Comparison of ENCODE assay signal across 8 mouse cellular contexts in the genomic region with DNA sequence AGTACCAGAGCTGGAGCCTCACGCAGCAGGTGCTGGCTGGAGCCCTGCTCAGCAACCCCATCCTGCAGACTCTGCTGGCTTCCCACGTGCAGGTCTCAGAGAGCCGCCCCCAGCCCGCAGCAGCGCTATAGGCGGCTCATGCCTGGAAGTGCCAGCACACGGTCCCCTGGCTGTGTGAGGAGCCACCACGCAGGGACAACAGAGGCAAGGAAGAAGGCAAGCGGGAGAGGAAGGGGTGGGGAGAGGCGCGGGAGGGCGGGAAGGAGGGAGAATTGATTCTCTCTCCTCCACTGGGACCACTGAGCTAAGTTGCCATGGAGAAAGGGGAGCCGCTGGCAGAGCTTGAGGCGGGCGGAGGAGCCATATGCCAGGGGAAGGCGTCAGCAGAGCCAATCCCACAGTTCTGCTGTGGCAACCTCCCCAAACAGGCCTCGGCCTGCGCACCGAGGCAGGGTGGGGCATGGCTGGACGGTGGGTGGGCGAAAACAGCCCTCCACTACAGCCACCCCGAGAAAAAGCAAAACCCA.
DNase-seq lines count a peak whose midpoint lies in the region; ATAC-seq and TF ChIP-seq lines count a peak whose summit lies in the region.

No protein-coding gene starts in this region.

- 0 out of 2 replicates have a peak, but pooled peaks cover 4% of the 10 kb centered on the region for H3K4me1 ChIP-seq in lung, postnatal 0 days (ENCODE audit: insufficient read depth, low read depth, low read length)
- H3K4me1 ChIP-seq in forebrain, embryonic 11.5 days (replicated peaks; ENCODE audit: control insufficient read depth, insufficient read depth, low read length) = peaks cover 30% of the 10 kb centered on the region
- peaks cover 17% of the 10 kb centered on the region for H3K4me1 ChIP-seq in intestine, embryonic 14.5 days (replicated peaks; ENCODE audit: control insufficient read depth, insufficient read depth, low read length)
- H3K4me1 ChIP-seq in liver, embryonic 14.5 days (replicated peaks; ENCODE audit: control insufficient read depth in 2 of 2, insufficient read depth in 2 of 2, low read length in 1 of 2) = peaks cover 12 to 29% of the 10 kb centered on the region in 2 experiments
- H3K4me1 ChIP-seq in stomach, postnatal 0 days (replicated peaks; ENCODE audit: control insufficient read depth, insufficient read depth) = peaks cover 3% of the 10 kb centered on the region; the same call in 1 of the 2 replicates

- H3K4me3 ChIP-seq in lung, postnatal 0 days (ENCODE audit: low read depth, low read length) = no peak overlapping the region
- peak overlapping the region; percentile 16 for H3K4me3 ChIP-seq in forebrain, embryonic 11.5 days (ENCODE audit: low read depth, low read length)
- H3K4me3 ChIP-seq in intestine, embryonic 14.5 days (ENCODE audit: low read depth, low read length) = no peak overlapping the region
- H3K4me3 ChIP-seq in liver, embryonic 14.5 days (ENCODE audit: insufficient read depth in 1 of 2, low read depth in 2 of 2, low read length in 2 of 2) = no peak overlapping the region
- no peak overlapping the region for H3K4me3 ChIP-seq in stomach, postnatal 0 days (ENCODE audit: low read depth, low read length)

- TF ChIP-seq CTCF in lung, postnatal 0 days (IDR thresholded peaks at IDR 0.05) = no peak
- no peak for TF ChIP-seq CTCF in liver, embryonic 14.5 days (IDR thresholded peaks at IDR 0.05; ENCODE audit: low read depth)
- no peak for TF ChIP-seq CTCF in stomach, postnatal 0 days (IDR thresholded peaks at IDR 0.05; ENCODE audit: low read depth)

- H3K9ac ChIP-seq in lung, postnatal 0 days (replicated peaks; ENCODE audit: low read depth) = no peak overlapping the region
- H3K9ac ChIP-seq in forebrain, embryonic 11.5 days (ENCODE audit: low read length) = peak overlapping the region; percentile 48
- H3K9ac ChIP-seq in intestine, embryonic 14.5 days (ENCODE audit: low read length) = no peak overlapping the region
- no peak overlapping the region for H3K9ac ChIP-seq in liver, embryonic 14.5 days (replicated peaks)
- peak overlapping the region; percentile 35; the same call in 1 of the 2 replicates for H3K9ac ChIP-seq in stomach, postnatal 0 days (ENCODE audit: low read length)

- no peak overlapping the region for H3K4me2 ChIP-seq in lung, postnatal 0 days (replicated peaks; ENCODE audit: low read depth, low read length)
- H3K4me2 ChIP-seq in forebrain, embryonic 11.5 days (ENCODE audit: low read depth, low read length, severe bottlenecking) = peak overlapping the region; percentile 40
- H3K4me2 ChIP-seq in intestine, embryonic 14.5 days (ENCODE audit: low read length) = peak overlapping the region; percentile 28
- H3K4me2 ChIP-seq in liver, embryonic 14.5 days (ENCODE audit: low read depth) = peak overlapping the region; percentile 32; the same call in 1 of the 2 replicates
- H3K4me2 ChIP-seq in stomach, postnatal 0 days (replicated peaks; ENCODE audit: low read depth) = peak overlapping the region; percentile 25

- no peaks in the 10 kb centered on the region for H3K9me3 ChIP-seq in lung, postnatal 0 days (ENCODE audit: low read length)
- H3K9me3 ChIP-seq in forebrain, embryonic 11.5 days (ENCODE audit: control insufficient read depth, low read length) = no peaks in the 10 kb centered on the region
- no peaks in the 10 kb centered on the region for H3K9me3 ChIP-seq in intestine, embryonic 14.5 days (ENCODE audit: control insufficient read depth, low read length)
- H3K9me3 ChIP-seq in liver, embryonic 14.5 days (ENCODE audit: control insufficient read depth, low read length) = no peaks in the 10 kb centered on the region
- H3K9me3 ChIP-seq in stomach, postnatal 0 days (ENCODE audit: control insufficient read depth, low read length) = no peaks in the 10 kb centered on the region

- TF ChIP-seq EP300 in lung, postnatal 0 days (IDR thresholded peaks at IDR 0.05) = no peak
- TF ChIP-seq EP300 in liver, embryonic 14.5 days (IDR thresholded peaks at IDR 0.05; ENCODE audit: low read depth) = no peak
- no peak for TF ChIP-seq EP300 in stomach, postnatal 0 days (optimal IDR thresholded peaks at IDR 0.05)

- H3K27ac ChIP-seq in lung, postnatal 0 days (ENCODE audit: low read length) = 0 out of 2 replicates have a peak overlapping the region, but pooled peaks have one; percentile 9
- H3K27ac ChIP-seq in forebrain, embryonic 11.5 days (ENCODE audit: low read depth, low read length) = peak overlapping the region; percentile 51; the same call in 1 of the 2 replicates
- H3K27ac ChIP-seq in intestine, embryonic 14.5 days (ENCODE audit: low read depth) = no peak overlapping the region
- H3K27ac ChIP-seq in liver, embryonic 14.5 days = no peak overlapping the region
- 0 out of 2 replicates have a peak overlapping the region, but pooled peaks have one; percentile 24 for H3K27ac ChIP-seq in stomach, postnatal 0 days (replicated peaks)

- no peaks in the 10 kb centered on the region for H3K27me3 ChIP-seq in lung, postnatal 0 days (replicated peaks; ENCODE audit: insufficient read depth, low read length)
- no peaks in the 10 kb centered on the region for H3K27me3 ChIP-seq in forebrain, embryonic 11.5 days (ENCODE audit: control insufficient read depth, insufficient read depth, low read length)
- H3K27me3 ChIP-seq in intestine, embryonic 14.5 days (replicated peaks; ENCODE audit: control insufficient read depth, insufficient read depth, low read length) = no peaks in the 10 kb centered on the region
- H3K27me3 ChIP-seq in liver, embryonic 14.5 days (ENCODE audit: control insufficient read depth, insufficient read depth, low read length) = no peaks in the 10 kb centered on the region
- no peaks in the 10 kb centered on the region for H3K27me3 ChIP-seq in stomach, postnatal 0 days (ENCODE audit: control insufficient read depth, insufficient read depth, low read length)

- DNase-seq in lung, postnatal 0 days (ENCODE audit: low spot score) = no peak
- no peak for DNase-seq in lung, postnatal 36 days
- peak; percentile 72 for DNase-seq in forebrain, embryonic 11.5 days (ENCODE audit: low spot score)
- no peak for DNase-seq in intestine, embryonic 14.5 days (ENCODE audit: low spot score)
- DNase-seq in liver, embryonic 14.5 days (ENCODE audit: low read depth in 3 of 3, low spot score in 3 of 3) = no peak
- peak; percentile 38 for DNase-seq in stomach, postnatal 0 days (ENCODE audit: low spot score)
- no peak for DNase-seq in kidney, adult 8-10 months

- H3K36me3 ChIP-seq in lung, postnatal 0 days (ENCODE audit: insufficient read depth, low read length) = no peaks in the 10 kb centered on the region
- H3K36me3 ChIP-seq in forebrain, embryonic 11.5 days (ENCODE audit: control insufficient read depth, insufficient read depth, low read length) = no peaks in the 10 kb centered on the region
- H3K36me3 ChIP-seq in intestine, embryonic 14.5 days (ENCODE audit: control insufficient read depth, insufficient read depth, low read length) = no peaks in the 10 kb centered on the region
- no peaks in the 10 kb centered on the region for H3K36me3 ChIP-seq in liver, embryonic 14.5 days (replicated peaks; ENCODE audit: control insufficient read depth, insufficient read depth, low read depth)
- no peaks in the 10 kb centered on the region for H3K36me3 ChIP-seq in stomach, postnatal 0 days (ENCODE audit: control insufficient read depth, insufficient read depth, low read length)

- peak; percentile 33 for ATAC-seq in lung, postnatal 0 days
- ATAC-seq in forebrain, embryonic 11.5 days (replicated peaks; ENCODE audit: low FRiP score) = peak; percentile 54
- peak; percentile 45; the same call in 1 of the 2 replicates for ATAC-seq in intestine, embryonic 14.5 days (replicated peaks; ENCODE audit: low FRiP score, low TSS enrichment, low read depth)
- ATAC-seq in liver, embryonic 14.5 days (ENCODE audit: insufficient read depth) = no peak
- peak; percentile 46; the same call in 1 of the 2 replicates for ATAC-seq in stomach, postnatal 0 days (ENCODE audit: low FRiP score, low TSS enrichment)
- ATAC-seq in megakaryocyte-erythroid progenitor cell, adult 5-6 weeks (replicated peaks; ENCODE audit: low FRiP score, low TSS enrichment, poor library complexity, severe bottlenecking) = no peak

- WGBS in lung, postnatal 0 days = 35% methylated on average over 20 of the region's 22 CpGs
- 8% methylated on average over 22 of the region's 22 CpGs for WGBS in forebrain, embryonic 11.5 days
- 27% methylated on average over 22 of the region's 22 CpGs for WGBS in intestine, embryonic 14.5 days
- 56% methylated on average over 22 of the region's 22 CpGs for WGBS in liver, embryonic 14.5 days (ENCODE audit: insufficient replicate concordance)
- 35% methylated on average over 16 of the region's 22 CpGs for WGBS in stomach, postnatal 0 days

Comparison
In these comparisons a context has a peak if more than half of its experiments do, and no peak if none do; other contexts are left out.
1. ATAC-seq: peak in lung, postnatal 0 days (single experiment), forebrain, embryonic 11.5 days (single experiment), intestine, embryonic 14.5 days (single experiment) and stomach, postnatal 0 days (single experiment); none in liver, embryonic 14.5 days (single experiment) and megakaryocyte-erythroid progenitor cell, adult 5-6 weeks (single experiment).
2. DNase-seq: peak in forebrain, embryonic 11.5 days (single experiment) and stomach, postnatal 0 days (single experiment); none in lung, postnatal 0 days (single experiment), lung, postnatal 36 days (single experiment), intestine, embryonic 14.5 days (single experiment), liver, embryonic 14.5 days (0 of 3) and kidney, adult 8-10 months (0 of 2).
3. H3K27ac ChIP-seq: peak in lung, postnatal 0 days (single experiment), forebrain, embryonic 11.5 days (single experiment) and stomach, postnatal 0 days (single experiment); none in intestine, embryonic 14.5 days (single experiment) and liver, embryonic 14.5 days (single experiment).
4. H3K9ac ChIP-seq: peak in forebrain, embryonic 11.5 days (single experiment) and stomach, postnatal 0 days (single experiment); none in lung, postnatal 0 days (single experiment), intestine, embryonic 14.5 days (single experiment) and liver, embryonic 14.5 days (single experiment).